Mouse (Mus musculus) heart, postnatal 0 days (tissue): ENCODE results near the gene Rab25.
A peak's percentile ranks its signal among the peaks of the same experiment; 100 is the strongest.

Experiments used
- CTCF ChIP-seq: IDR thresholded peaks from 2 replicates; pipeline ENCODE4 v1.5.1; 2016; ENCODE audit warnings: antibody characterized with exemption, control low read depth, low read depth
- EP300 ChIP-seq: IDR thresholded peaks from 2 replicates; pipeline ENCODE4 v1.6.1; 2016; ENCODE audit warnings: antibody characterized with exemption, low read depth

DNA sequence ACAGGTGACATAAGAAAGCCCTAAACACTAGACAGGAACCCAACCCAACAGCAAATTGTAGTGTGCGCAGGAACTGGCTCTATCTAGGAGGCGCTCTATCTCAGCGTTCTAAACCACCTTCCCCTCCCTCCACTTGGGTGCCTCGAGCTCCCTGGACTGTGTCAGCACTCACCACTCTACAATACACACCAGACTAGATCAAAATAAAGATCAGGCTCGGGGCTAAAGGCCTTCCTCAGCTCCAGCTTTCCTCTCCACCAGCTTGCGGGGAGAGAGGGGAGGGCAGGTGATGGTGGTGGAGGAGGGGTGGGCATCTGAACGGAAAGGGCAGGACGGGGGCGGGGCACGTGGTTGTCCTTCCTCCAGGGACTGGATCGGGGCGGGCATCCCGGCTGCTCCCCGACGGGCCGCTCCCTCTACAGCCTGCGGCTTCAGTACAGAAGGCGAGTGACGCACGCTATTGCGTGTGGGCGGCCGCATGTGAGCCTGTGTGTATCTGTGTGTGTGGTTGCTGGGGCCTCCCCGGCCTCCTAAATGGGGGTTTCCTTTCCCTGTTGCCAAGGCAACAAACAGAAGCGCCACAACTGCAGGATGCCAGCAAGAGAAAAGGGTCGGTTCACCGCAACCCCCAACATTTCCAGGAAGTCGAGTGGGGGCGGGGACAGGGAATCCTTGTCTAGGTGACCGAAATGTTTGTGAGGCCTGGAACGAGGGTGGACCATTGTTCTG is 38.2 kb downstream of the Rab25 start, which contains the start of gene Lmna:
- TF ChIP-seq CTCF (peak; percentile 18; the same call in 1 of the 2 replicates), EP300 (peak; percentile 89)
